ENCODE assay signal across 18 mouse cellular contexts in genomic region chr10:21404822-21405221, GRCm38 (mm10). TPM values are rescaled to one million over a fixed set of nuclear protein-coding genes. Genes with fewer than 3 reads are reported as not detected.
"Had no signal": no experiment of that assay in that cellular context is flagged by ENCODE, and none has a peak within 500 bp of the region (broad histone marks: within the 10 kb centered on the region; RNA-seq: fewer than 3 reads in every experiment).

No protein-coding gene starts in this region.

- ATAC-seq: lung, postnatal 0 days; midbrain, embryonic 13.5 days; midbrain, embryonic 15.5 days had no signal

- H3K9ac ChIP-seq: lung, embryonic 15.5 days; midbrain, embryonic 13.5 days; midbrain, embryonic 15.5 days; neural tube, embryonic 12.5 days; stomach, embryonic 15.5 days had no signal

- H3K9me3 ChIP-seq: lung, embryonic 15.5 days; midbrain, embryonic 13.5 days; midbrain, embryonic 15.5 days; neural tube, embryonic 12.5 days; stomach, embryonic 15.5 days had no signal

- DNase-seq: lung, adult 2 months; lung, postnatal 14 days; lung, postnatal 36 days; right cerebral cortex, postnatal 14 days; thymus, adult 2 months; thymus, postnatal 25 days; thymus, postnatal 4 days had no signal

- H3K4me1 ChIP-seq: lung, embryonic 15.5 days; midbrain, embryonic 15.5 days; neural tube, embryonic 12.5 days; stomach, embryonic 15.5 days had no signal

- H3K27ac ChIP-seq: lung, embryonic 15.5 days; macrophage; midbrain, embryonic 13.5 days; midbrain, embryonic 15.5 days; neural tube, embryonic 12.5 days; stomach, embryonic 15.5 days; stomach, postnatal 0 days had no signal

- H3K27me3 ChIP-seq: lung, embryonic 15.5 days; midbrain, embryonic 13.5 days; midbrain, embryonic 15.5 days; neural tube, embryonic 12.5 days; stomach, embryonic 15.5 days had no signal

- H3K36me3 ChIP-seq: lung, embryonic 15.5 days; midbrain, embryonic 13.5 days; midbrain, embryonic 15.5 days; neural tube, embryonic 12.5 days; stomach, embryonic 15.5 days had no signal

- H3K4me3 ChIP-seq: lung, embryonic 15.5 days; megakaryocyte, embryonic 14.5 days; midbrain, embryonic 13.5 days; midbrain, embryonic 15.5 days; neural tube, embryonic 12.5 days; stomach, embryonic 15.5 days had no signal

- H3K4me2 ChIP-seq: lung, embryonic 15.5 days; midbrain, embryonic 11.5 days; midbrain, embryonic 13.5 days; midbrain, embryonic 15.5 days; neural tube, embryonic 12.5 days; stomach, embryonic 15.5 days had no signal

RNA-seq across cellular contexts. Expression of gene Aldh8a1, which starts 27.7 kb away (rescaled TPM):
- polyA plus RNA-seq: macrophage; midbrain, embryonic 11.5 days; midbrain, postnatal 0 days had no signal
